Mouse (Mus musculus) liver, postnatal 0 days (tissue): ENCODE data around the gene AC124502.3.

ENCODE experiments used
- CTCF ChIP-seq: sonication (generic); IDR thresholded peaks from 2 replicates; pipeline ENCODE4 v1.5.1; 2016; ENCODE audit warnings: antibody characterized with exemption, low read depth
- EP300 ChIP-seq: IDR thresholded peaks from 2 replicates; pipeline ENCODE4 v1.6.1; 2016; ENCODE audit warnings: antibody characterized with exemption, low read depth, mild to moderate bottlenecking

- TF ChIP-seq EP300, result no peak
- peak; percentile 64 for TF ChIP-seq CTCF
These were observed at the start of gene AC124502.3, which contains the start of gene B4gat1 for GRCm38 (mm10) chr19:5038709-5039156.
